Mouse (Mus musculus) heart, postnatal 0 days (tissue): ENCODE measurements around the gene Cntn4.

Source experiments
- CTCF ChIP-seq: IDR thresholded peaks from 2 replicates; pipeline ENCODE4 v1.5.1; 2016; ENCODE audit warnings: antibody characterized with exemption, control low read depth, low read depth
- EP300 ChIP-seq: IDR thresholded peaks from 2 replicates; pipeline ENCODE4 v1.6.1; 2016; ENCODE audit warnings: antibody characterized with exemption, low read depth

GRCm38 (mm10) chr6:106153530-106153929 lies 476.1 kb downstream of the Cntn4 start:
- TF ChIP-seq CTCF (no peak), EP300 (no peak)
